Mouse (Mus musculus): ENCODE data around the gene Gm21170.
"Not testable (repeated sequence)": the region's sequence is repeated elsewhere in the genome, so short reads cannot be mapped to it uniquely, and the experiment has no call there.

The Gm21170 gene

DNA sequence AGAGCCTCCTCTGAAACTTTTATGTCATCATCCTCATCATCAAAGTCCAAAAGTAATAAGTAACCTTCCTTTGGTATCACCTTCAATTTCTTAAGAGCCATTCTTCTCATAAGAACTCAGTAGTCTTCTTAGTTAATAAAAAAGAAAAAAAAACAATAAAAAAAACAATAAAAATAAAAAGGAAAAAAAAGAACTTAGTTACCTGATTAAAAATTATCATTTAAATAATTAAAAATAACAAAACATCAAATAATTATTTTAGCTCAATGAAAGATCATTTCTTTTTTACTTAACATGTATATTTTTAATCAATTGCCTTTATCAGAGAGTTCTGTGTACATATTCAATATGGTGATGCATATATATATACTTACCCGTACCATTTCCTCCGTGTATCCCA lies at the start of gene Gm21170:
Gene Gm21170 (minus strand): TSS at position 101 of the 400 bp plus-strand sequence.
- not testable (repeated sequence) for DNase-seq

All from layer of hippocampus, adult 9-11 months (tissue).